Mouse (Mus musculus) heart, postnatal 0 days (tissue): ENCODE results near the gene Efcab12. TPM values are rescaled to one million over a fixed set of nuclear protein-coding genes. Genes with fewer than 3 reads are reported as not detected.

Experiments used
- ATAC-seq: fragments of 200-750 bp; cut with Nextera tagmentation; 2 replicates; pipeline ENCODE4 v1.8.0; 2017; ENCODE audit warnings: low read depth, moderate number of reproducible peaks, moderate library complexity; ENCODE audit not compliant: insufficient read depth
- DNase-seq: peaks from one replicate; pipeline ENCODE4 v3.0.0-alpha.2; 2016; ENCODE audit warnings: low spot score
- H3K27ac ChIP-seq: fragments of 300-500 bp; sonication (generic); 2 replicates; pipeline ENCODE4 v1.5.1; 2014; ENCODE audit warnings: low read depth, mild to moderate bottlenecking
- H3K27me3 ChIP-seq: fragments of 300-500 bp; sonication (generic); 2 replicates; pipeline ENCODE4 v1.6.1; 2014; ENCODE audit warnings: low read length, mixed read lengths; ENCODE audit not compliant: control insufficient read depth, insufficient read depth
- H3K36me3 ChIP-seq: fragments of 300-500 bp; sonication (generic); replicated peaks from 2 replicates; pipeline ENCODE4 v1.6.1; 2014; ENCODE audit warnings: low read length, mixed read lengths; ENCODE audit not compliant: control insufficient read depth, insufficient read depth
- H3K4me1 ChIP-seq: fragments of 300-500 bp; sonication (generic); 2 replicates; pipeline ENCODE4 v1.6.1; 2014; ENCODE audit warnings: antibody characterized with exemption; ENCODE audit not compliant: control insufficient read depth, insufficient read depth
- H3K4me2 ChIP-seq: fragments of 300-500 bp; sonication (generic); 2 replicates; pipeline ENCODE4 v1.6.1; 2014; ENCODE audit warnings: low read depth, mild to moderate bottlenecking, low read length, moderate library complexity
- H3K4me3 ChIP-seq: fragments of 300-500 bp; sonication (generic); 2 replicates; pipeline ENCODE4 v1.5.1; 2014; ENCODE audit warnings: low read depth, low read length
- H3K9ac ChIP-seq: fragments of 300-500 bp; sonication (generic); replicated peaks from 2 replicates; pipeline ENCODE4 v1.6.1; 2014; ENCODE audit warnings: low read depth, low read length, mixed read lengths
- H3K9me3 ChIP-seq: fragments of 300-500 bp; sonication (generic); replicated peaks from 2 replicates; pipeline ENCODE4 v1.6.1; 2016; ENCODE audit warnings: low read length; ENCODE audit not compliant: control insufficient read depth
- CTCF ChIP-seq: IDR thresholded peaks from 2 replicates; pipeline ENCODE4 v1.5.1; 2016; ENCODE audit warnings: antibody characterized with exemption, control low read depth, low read depth
- EP300 ChIP-seq: IDR thresholded peaks from 2 replicates; pipeline ENCODE4 v1.6.1; 2016; ENCODE audit warnings: antibody characterized with exemption, low read depth
- WGBS: fragments of 180-500 bp; shearing (Covaris S2); extraction: QIAGEN DNeasy Blood & Tissue Kit; methylation state at CpG from one replicate; pipeline ENCODE4 v1.1.7; 2014; 5-methylcytosine and 5-hydroxymethylcytosine counted together
- polyA plus RNA-seq: library from polyadenylated mRNA; unstranded; fragments of >200 nt; fragmentation: Nextera tagmentation; extraction: Ambion mirVana; gene quantifications from 2 replicates; pipeline ENCODE4 v1.2.1, GENCODE M21; 2015
- total RNA-seq: library from RNA; depleted of rRNA; stranded (reverse); fragments of >200 nt; gene quantifications from 2 replicates; pipeline ENCODE4 v1.2.3, GENCODE M21; 2014; ENCODE audit warnings: low replicate concordance

Efcab12 gene
- total and polyA plus RNA-seq, 2 experiments from 2014 or later, result 0.30 TPM; not detected in 1

GRCm38 (mm10) chr6:115804432-115805192 is 33.6 kb downstream of the Efcab12 start:
- TF ChIP-seq EP300 (no peak), CTCF (no peak)
- no peaks in the 10 kb centered on the region for H3K9me3 ChIP-seq
- no peak overlapping the region for H3K9ac ChIP-seq
- no peak for ATAC-seq
- DNase-seq, result no peak
- H3K27me3 ChIP-seq, result no peaks in the 10 kb centered on the region
- WGBS, result 54% methylated on average over 10 of the region's 10 CpGs
- H3K36me3 ChIP-seq, result peaks cover 69% of the 10 kb centered on the region
- no peak overlapping the region for H3K4me2 ChIP-seq
- H3K27ac ChIP-seq, result no peak overlapping the region
- H3K4me3 ChIP-seq, result no peak overlapping the region
- peaks cover 18% of the 10 kb centered on the region for H3K4me1 ChIP-seq

GRCm38 (mm10) chr6:115803541-115804382 is 34.5 kb downstream of the Efcab12 start:
- no peak overlapping the region for H3K27ac ChIP-seq

DNA sequence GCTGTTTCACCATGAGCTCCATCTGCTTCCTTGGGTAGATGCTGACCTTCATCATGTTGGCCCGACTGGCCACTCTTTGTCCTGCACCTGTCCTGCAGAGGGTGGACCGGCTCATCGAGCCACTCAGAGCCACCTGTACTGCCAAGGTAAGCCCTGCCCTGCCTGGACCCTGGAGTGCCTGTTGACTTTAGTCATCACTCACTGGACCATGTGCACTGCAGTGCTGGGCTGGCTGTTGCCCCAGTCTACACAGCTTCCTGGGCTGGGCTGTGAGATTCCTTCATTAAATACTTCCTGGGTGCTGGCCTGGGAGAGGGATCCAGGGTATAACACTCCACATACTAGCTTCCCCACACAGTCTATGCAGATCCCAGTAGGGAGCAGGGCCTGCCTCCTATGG is 36.4 kb downstream of the Efcab12 start:
- H3K36me3 ChIP-seq, result peaks cover 90% of the 10 kb centered on the region
- WGBS, result 86% methylated on average over 3 of the region's 3 CpGs
- TF ChIP-seq EP300, result no peak
- no peak for TF ChIP-seq CTCF
- DNase-seq, result no peak
- ATAC-seq, result no peak
- H3K4me3 ChIP-seq, result no peak overlapping the region
- no peak overlapping the region for H3K9ac ChIP-seq
- no peak overlapping the region for H3K4me2 ChIP-seq
- H3K27ac ChIP-seq, result no peak overlapping the region
- H3K27me3 ChIP-seq, result no peaks in the 10 kb centered on the region
- peaks cover 10% of the 10 kb centered on the region; the same call in 1 of the 2 replicates for H3K4me1 ChIP-seq
- H3K9me3 ChIP-seq, result no peaks in the 10 kb centered on the region

More at GRCm38 (mm10) chr6:115803541-115804382, 34.5 kb downstream of the Efcab12 start:
- H3K27me3 ChIP-seq, result no peaks in the 10 kb centered on the region
- peaks cover 78% of the 10 kb centered on the region for H3K36me3 ChIP-seq
- no peaks in the 10 kb centered on the region for H3K9me3 ChIP-seq
- TF ChIP-seq CTCF (peak; percentile 79), EP300 (no peak)
- peaks cover 18% of the 10 kb centered on the region for H3K4me1 ChIP-seq
- no peak overlapping the region for H3K9ac ChIP-seq
- no peak overlapping the region for H3K4me3 ChIP-seq
- no peak overlapping the region for H3K4me2 ChIP-seq
- DNase-seq (peak; percentile 86), ATAC-seq (peak; percentile 63)
- 31% methylated on average over 16 of the region's 16 CpGs for WGBS

- 68% methylated on average over 21 of the region's 21 CpGs for WGBS
- ATAC-seq, result 0 out of 2 replicates have a peak, but pooled peaks have one; percentile 19
- H3K27me3 ChIP-seq, result no peaks in the 10 kb centered on the region
Observed at GRCm38 (mm10) chr6:115792691-115793215, 45.5 kb downstream of the Efcab12 start.

More at GRCm38 (mm10) chr6:115792691-115793215, 45.5 kb downstream of the Efcab12 start:
- Histone ChIP-seq H3K4me2 (no peak overlapping the region), H3K36me3 (peaks cover 94% of the 10 kb centered on the region), H3K9me3 (no peaks in the 10 kb centered on the region), H3K4me1 (peaks cover 3% of the 10 kb centered on the region; the same call in 1 of the 2 replicates), H3K9ac (no peak overlapping the region), H3K4me3 (no peak overlapping the region), H3K27ac (no peak overlapping the region)
- no peak for TF ChIP-seq CTCF
- TF ChIP-seq EP300, result no peak
- DNase-seq, result no peak
